In the genomic region with DNA sequence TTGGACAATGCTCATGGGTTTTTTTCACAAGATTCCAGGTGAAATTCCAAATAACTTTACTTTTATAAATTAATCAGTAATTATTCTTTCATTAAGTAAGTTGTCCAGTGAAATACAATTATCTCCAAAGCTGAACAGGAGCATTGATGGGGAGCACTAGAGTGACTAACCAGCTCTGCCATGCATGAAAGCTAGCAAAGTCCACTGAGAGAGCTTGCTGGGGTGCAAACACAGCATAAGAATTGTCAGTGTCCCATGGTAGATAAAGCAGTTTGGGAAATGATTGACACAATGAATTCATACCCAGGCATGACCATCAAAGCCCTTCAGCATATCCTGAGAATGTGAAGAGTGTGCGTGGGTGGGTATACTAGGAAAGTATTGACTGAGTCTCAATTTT, we compare ENCODE assay signal across 21 mouse cellular contexts.
DNase-seq lines count a peak whose midpoint lies in the region; ATAC-seq lines count a peak whose summit lies in the region.
"Had no signal": no experiment of that assay in that cellular context is flagged by ENCODE, and none has a peak within 500 bp of the region (broad histone marks: within the 10 kb centered on the region; RNA-seq: fewer than 3 reads in every experiment).

No protein-coding gene starts in this region.

- peak; percentile 87; the same call in 1 of the 2 replicates for ATAC-seq in kidney, embryonic 16.5 days (ENCODE audit: low FRiP score, low TSS enrichment)
- ATAC-seq: forebrain, embryonic 14.5 days; forebrain, embryonic 16.5 days had no signal

- H3K4me1 ChIP-seq in kidney, embryonic 16.5 days (ENCODE audit: insufficient read depth, low read length): no peaks in the 10 kb centered on the region
- H3K4me1 ChIP-seq: embryonic facial prominence, embryonic 13.5 days; embryonic facial prominence, embryonic 15.5 days; forebrain, embryonic 10.5 days; forebrain, embryonic 12.5 days had no signal

- peak; percentile 2 for DNase-seq in kidney, adult 9 months
- DNase-seq in kidney, adult 18-20 months: no peak
- DNase-seq in kidney, postnatal 25 days: no peak
- DNase-seq: adrenal gland, adult 2 months; adrenal gland, postnatal 10 days; adrenal gland, postnatal 25 days; cerebellum, adult 11 months; cerebellum, adult 18-20 months; cerebellum, adult 8-10 months; cerebellum, adult 9-11 months; cerebellum, postnatal 14 days; cerebellum, postnatal 36 days; embryo, embryonic 11 days had no signal

- no peak overlapping the region for H3K9ac ChIP-seq in kidney, embryonic 16.5 days (replicated peaks; ENCODE audit: low read length)
- H3K9ac ChIP-seq: embryonic facial prominence, embryonic 13.5 days; embryonic facial prominence, embryonic 15.5 days; forebrain, embryonic 12.5 days had no signal

- no peaks in the 10 kb centered on the region for H3K27me3 ChIP-seq in kidney, embryonic 16.5 days (ENCODE audit: insufficient read depth, low read length)
- H3K27me3 ChIP-seq: embryonic facial prominence, embryonic 13.5 days; embryonic facial prominence, embryonic 15.5 days; forebrain, embryonic 12.5 days had no signal

- H3K27ac ChIP-seq in kidney, embryonic 16.5 days (ENCODE audit: low read length): no peak overlapping the region
- H3K27ac ChIP-seq: embryonic facial prominence, embryonic 13.5 days; embryonic facial prominence, embryonic 15.5 days; forebrain, embryonic 10.5 days; forebrain, embryonic 12.5 days had no signal

- no peak overlapping the region for H3K4me3 ChIP-seq in kidney, embryonic 16.5 days (ENCODE audit: low read length)
- H3K4me3 ChIP-seq: embryonic facial prominence, embryonic 13.5 days; embryonic facial prominence, embryonic 15.5 days; erythroblast, embryonic 14.5 days; forebrain, embryonic 10.5 days; forebrain, embryonic 12.5 days had no signal

- no peaks in the 10 kb centered on the region for H3K36me3 ChIP-seq in kidney, embryonic 16.5 days (ENCODE audit: insufficient read depth, low read length)
- H3K36me3 ChIP-seq: embryonic facial prominence, embryonic 13.5 days; embryonic facial prominence, embryonic 15.5 days; forebrain, embryonic 10.5 days; forebrain, embryonic 12.5 days had no signal

- 84% methylated on average over 1 of the region's 1 CpGs for WGBS in kidney, embryonic 16.5 days

- H3K9me3 ChIP-seq in kidney, embryonic 16.5 days (ENCODE audit: low read length): no peaks in the 10 kb centered on the region
- H3K9me3 ChIP-seq: embryonic facial prominence, embryonic 13.5 days; embryonic facial prominence, embryonic 15.5 days; forebrain, embryonic 10.5 days; forebrain, embryonic 12.5 days had no signal

- H3K4me2 ChIP-seq in kidney, embryonic 16.5 days (replicated peaks; ENCODE audit: low read depth, low read length): no peak overlapping the region
- H3K4me2 ChIP-seq: embryonic facial prominence, embryonic 13.5 days; embryonic facial prominence, embryonic 15.5 days; forebrain, embryonic 12.5 days had no signal
